Mouse (Mus musculus): ENCODE data around the gene Olfr12.

- no peak for TF ChIP-seq CTCF (IDR thresholded peaks at IDR 0.05; ENCODE audit: low read depth)
- no peak for TF ChIP-seq EP300 (optimal IDR thresholded peaks at IDR 0.05)
These were observed 9.9 kb upstream of the Olfr12 start for GRCm38 (mm10) chr1:92607711-92608110.

All from stomach, postnatal 0 days (tissue).